Mouse (Mus musculus) left cerebral cortex, postnatal 10 days (tissue): ENCODE measurements at regions not wholly inside any gene's neighbourhood (a gene's known extent, or its start where the extent isn't known, plus 50 kb on each side); places are given as distances from the start of the nearest gene placed in this dataset.

ENCODE experiments used
- DNase-seq, 2 experiments: peaks; one replicate each; pipeline ENCODE4 v3.0.0; 2021 to 2022; ENCODE audit warnings: low spot score in 2 of 2, mixed read lengths in 1 of 2; ENCODE audit errors: extremely low spot score in 1 of 2
- intact Hi-C: fragments of 180-260 bp; cut with DNase I; formaldehyde crosslinking; loops from one replicate; pipeline ENCODE4 v1.15.1; 2025

DNA sequence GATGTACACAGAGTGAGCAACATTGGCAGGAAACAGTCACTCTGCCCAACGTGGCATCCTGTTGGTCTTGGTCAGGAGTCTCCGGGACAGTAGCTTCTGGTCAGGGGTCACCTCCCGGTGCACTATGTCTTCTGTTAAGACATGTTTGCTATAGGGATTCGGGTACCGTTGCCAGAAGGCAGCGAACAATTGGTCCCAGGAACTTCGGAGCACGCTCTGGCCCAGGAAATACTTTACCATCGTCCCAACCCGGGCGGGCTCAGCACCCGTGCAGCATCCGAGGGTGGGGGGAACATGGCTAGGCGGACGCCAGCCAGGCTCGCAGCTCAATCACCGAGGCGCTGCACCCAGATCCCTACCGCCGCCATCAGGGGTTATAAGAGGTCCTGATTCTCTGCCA, 80.6 kb upstream of the Adam23 start:
- no peak for DNase-seq
- intact Hi-C loops: no loop called here

DNA sequence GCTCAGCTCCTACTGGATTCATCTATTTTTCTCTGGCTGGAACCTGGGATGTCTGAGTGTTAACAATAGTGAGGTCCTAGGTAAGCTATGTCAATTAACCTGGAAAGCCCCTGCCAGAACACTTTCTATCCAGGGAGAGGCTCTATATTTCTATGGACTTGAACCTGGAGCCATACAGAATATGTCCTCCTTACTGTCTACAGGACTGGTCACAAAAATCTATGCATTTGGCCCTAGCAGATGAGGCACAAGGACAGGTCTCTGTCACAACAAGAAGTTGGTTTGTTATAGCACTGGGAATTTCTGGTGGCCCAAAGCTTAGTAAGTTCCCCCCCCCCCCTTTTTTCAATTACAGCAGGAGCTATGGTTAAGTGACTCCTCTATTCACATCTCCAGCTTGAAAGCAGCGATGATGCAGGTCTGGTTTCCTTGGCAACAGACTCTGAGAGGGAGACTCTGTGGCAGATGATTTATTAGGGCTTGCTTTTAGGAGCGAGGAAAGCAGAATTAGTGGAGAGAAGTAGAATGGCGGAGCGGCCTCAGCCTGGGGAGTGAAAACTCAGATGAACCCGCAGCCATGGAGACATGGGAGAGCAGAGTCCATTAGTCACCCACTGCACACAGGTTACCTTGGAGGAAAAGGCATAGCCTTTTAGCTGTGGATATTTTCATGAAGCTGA, 77.9 kb upstream of the Adam23 start:
- peak; percentile 25 to 49 for DNase-seq
- intact Hi-C loops: no loop called here

DNA sequence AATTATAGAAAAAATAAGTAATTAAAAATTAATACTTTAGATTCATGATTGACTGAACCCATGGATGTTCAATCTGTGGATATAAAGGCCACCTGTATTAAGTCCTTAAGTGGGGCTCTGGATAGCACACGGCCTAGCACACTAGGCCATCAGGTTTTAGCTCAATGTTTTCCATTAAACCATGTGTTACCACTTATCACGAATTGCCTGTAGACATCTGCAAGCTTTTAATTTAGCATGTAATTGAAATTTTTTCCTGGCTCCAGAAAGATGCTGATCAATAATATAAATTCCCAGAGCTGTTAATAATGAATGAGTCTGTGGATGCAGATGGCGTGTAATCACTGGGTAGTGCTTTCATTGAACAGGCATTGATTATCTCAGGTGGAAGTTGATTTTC, 76.8 kb upstream of the Adam23 start:
- DNase-seq: no peak
- intact Hi-C loops: no loop called here

DNA sequence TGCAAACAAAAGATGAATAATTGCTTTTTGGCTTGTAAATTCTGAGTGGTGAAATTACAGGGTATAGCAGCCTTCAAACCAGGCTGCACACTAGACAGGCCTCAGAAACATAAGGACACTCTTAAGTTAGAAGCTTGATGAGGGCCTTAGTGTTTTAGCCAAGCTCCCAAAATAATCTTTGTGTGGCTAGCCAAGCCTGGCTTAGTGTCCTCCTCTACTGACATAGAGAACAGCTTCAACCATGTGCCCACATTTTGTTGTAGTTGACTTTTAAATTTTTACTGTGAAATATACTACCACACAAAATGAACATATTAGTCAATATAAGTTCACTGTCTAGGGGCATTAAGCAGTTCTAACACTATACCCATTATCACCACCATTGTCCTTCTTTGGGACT, 76.1 kb upstream of the Adam23 start:
- intact Hi-C loops: no loop called here
- DNase-seq: no peak

DNA sequence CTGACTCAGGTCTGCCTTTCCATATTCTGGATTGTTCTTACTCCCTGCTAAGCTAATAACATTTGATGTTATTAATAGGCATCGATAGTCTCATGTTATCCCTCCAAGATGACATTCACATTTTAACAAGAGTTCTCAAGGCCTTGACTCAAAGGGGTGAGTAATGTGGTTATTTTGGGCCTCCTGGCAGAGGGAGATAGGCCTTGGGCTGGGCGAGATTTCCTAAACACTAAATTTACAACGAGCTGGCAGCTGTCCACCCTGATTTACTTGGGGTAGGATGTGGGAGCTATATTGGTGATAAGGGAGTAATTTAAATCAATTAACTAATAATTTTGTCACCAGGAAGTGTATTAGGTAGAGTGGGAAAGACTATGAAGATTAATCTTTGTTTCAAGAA, 62.6 kb upstream of the Adam23 start:
- no peak for DNase-seq

DNA sequence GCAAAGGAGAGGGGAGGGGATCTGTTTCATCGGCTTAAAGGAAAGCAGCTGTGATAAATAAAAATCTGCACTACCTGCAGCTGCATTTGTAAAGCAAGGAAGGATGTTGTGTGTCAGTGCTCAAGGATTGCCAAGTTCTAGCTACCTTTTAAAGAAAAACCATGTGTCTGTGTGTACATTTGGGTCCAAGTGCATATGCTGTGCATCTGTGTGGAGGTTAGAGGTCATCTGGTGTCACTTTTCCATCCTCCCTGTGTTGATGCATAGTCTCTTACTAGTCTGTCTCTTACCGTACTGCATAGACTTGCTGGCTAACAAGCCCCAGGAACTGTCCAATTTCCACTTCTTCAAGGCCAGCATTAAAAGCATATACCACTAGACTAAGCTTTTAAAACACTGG, 60.6 kb upstream of the Adam23 start:
- no peak for DNase-seq
- intact Hi-C loops: no loop called here

More for the DNA sequence above, 62.6 kb upstream of the Adam23 start:
- intact Hi-C loops: no loop called here

DNA sequence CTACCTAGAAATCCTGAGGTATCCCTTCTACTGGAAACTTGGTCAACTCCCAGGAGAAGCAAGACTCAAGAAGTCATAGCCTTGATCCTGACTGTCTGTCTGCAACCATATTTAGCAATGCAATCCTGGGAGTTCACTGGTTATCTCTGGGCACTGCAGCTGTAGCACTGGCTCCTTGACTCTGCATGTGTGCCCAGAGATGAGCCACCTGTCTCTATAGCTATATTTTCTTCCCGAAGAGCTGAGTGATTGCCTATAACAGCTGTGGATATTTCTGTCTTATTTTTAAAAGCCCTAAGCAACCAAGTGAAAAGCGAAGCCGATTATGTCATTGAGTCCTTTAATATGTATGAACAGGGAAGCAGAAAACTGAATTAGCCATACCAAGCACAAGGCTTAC, 50.3 kb upstream of the Adam23 start:
- no peak for DNase-seq
- intact Hi-C loops: no loop called here
